Mouse (Mus musculus) left cerebral cortex, adult 9 months (tissue): Measurements from ENCODE around the gene Ramp2.

ENCODE experiments used
- DNase-seq, 2 experiments: peaks; one replicate each; pipeline ENCODE4 v3.0.0; 2022; ENCODE audit warnings: low spot score in 2 of 2

Gene Ramp2

GRCm38 (mm10) chr11:101269577-101270116 lies 23.8 kb downstream of the Ramp2 start:
- no peak for DNase-seq

GRCm38 (mm10) chr11:101272446-101272845 lies 26.6 kb downstream of the Ramp2 start:
- no peak for DNase-seq

- DNase-seq, result no peak
Measured at GRCm38 (mm10) chr11:101275309-101275708, 29.5 kb downstream of the Ramp2 start.

- DNase-seq, result no peak
Measured at GRCm38 (mm10) chr11:101276319-101277070, 30.7 kb downstream of the Ramp2 start.

- no peak for DNase-seq
Measured at GRCm38 (mm10) chr11:101277381-101278222, 31.8 kb downstream of the Ramp2 start.

GRCm38 (mm10) chr11:101278223-101279192 lies 32.7 kb downstream of the Ramp2 start, which contains the start of the genes Cntd1 and Coa3:
Cntd1 (plus strand) TSS chr11:101279012.
Coa3 (minus strand) TSS chr11:101279114.
- DNase-seq, result peak; percentile 69 to 86

GRCm38 (mm10) chr11:101279193-101279569 lies 33.4 kb downstream of the Ramp2 start:
- DNase-seq, result no peak

GRCm38 (mm10) chr11:101280837-101281236 lies 35.0 kb downstream of the Ramp2 start:
- no peak for DNase-seq

- no peak for DNase-seq
Measured at GRCm38 (mm10) chr11:101282896-101283295, 37.1 kb downstream of the Ramp2 start.

GRCm38 (mm10) chr11:101283805-101284204 lies 38.0 kb downstream of the Ramp2 start:
- no peak for DNase-seq

GRCm38 (mm10) chr11:101287306-101287705 lies 41.5 kb downstream of the Ramp2 start:
- DNase-seq, result peak in 1 of 2 experiments; percentile 22

GRCm38 (mm10) chr11:101291231-101291630 lies 45.4 kb downstream of the Ramp2 start:
- no peak for DNase-seq

- no peak for DNase-seq
Measured at GRCm38 (mm10) chr11:101295191-101295590, 49.4 kb downstream of the Ramp2 start.

- no peak for DNase-seq
Measured at GRCm38 (mm10) chr11:101300881-101301280, 55.1 kb downstream of the Ramp2 start.

GRCm38 (mm10) chr11:101301299-101302003 lies 55.6 kb downstream of the Ramp2 start:
- no peak for DNase-seq

- DNase-seq, result peak; percentile 77 to 96
Measured at GRCm38 (mm10) chr11:101302004-101302798, 56.4 kb downstream of the Ramp2 start, which contains the start of gene Becn1. Becn1 (minus strand) TSS chr11:101302286.

GRCm38 (mm10) chr11:101307744-101308143 lies 61.9 kb downstream of the Ramp2 start:
- no peak for DNase-seq
